Mouse (Mus musculus): ENCODE results near the gene Cltc. TPM values are rescaled to one million over a fixed set of nuclear protein-coding genes. Genes with fewer than 3 reads are reported as not detected.
"Not testable (repeated sequence)": the region's sequence is repeated elsewhere in the genome, so short reads cannot be mapped to it uniquely, and the experiment has no call there.

Gene Cltc
- 100 to 1,000 TPM; 508 to 527 TPM for total RNA-seq (2021)
- long read RNA-seq, experiment 1, full-length matches to known transcripts: 166 of 270 reads
- long read RNA-seq, experiment 1, partial matches to known transcripts: 59 of 270 reads
- long read RNA-seq, experiment 1, other reads (novel, unspliced or antisense): 45 of 270 reads
- long read RNA-seq, experiment 2, full-length matches to known transcripts: 149 of 254 reads
- long read RNA-seq, experiment 2, partial matches to known transcripts: 42 of 254 reads
- long read RNA-seq, experiment 2, other reads (novel, unspliced or antisense): 63 of 254 reads

DNA sequence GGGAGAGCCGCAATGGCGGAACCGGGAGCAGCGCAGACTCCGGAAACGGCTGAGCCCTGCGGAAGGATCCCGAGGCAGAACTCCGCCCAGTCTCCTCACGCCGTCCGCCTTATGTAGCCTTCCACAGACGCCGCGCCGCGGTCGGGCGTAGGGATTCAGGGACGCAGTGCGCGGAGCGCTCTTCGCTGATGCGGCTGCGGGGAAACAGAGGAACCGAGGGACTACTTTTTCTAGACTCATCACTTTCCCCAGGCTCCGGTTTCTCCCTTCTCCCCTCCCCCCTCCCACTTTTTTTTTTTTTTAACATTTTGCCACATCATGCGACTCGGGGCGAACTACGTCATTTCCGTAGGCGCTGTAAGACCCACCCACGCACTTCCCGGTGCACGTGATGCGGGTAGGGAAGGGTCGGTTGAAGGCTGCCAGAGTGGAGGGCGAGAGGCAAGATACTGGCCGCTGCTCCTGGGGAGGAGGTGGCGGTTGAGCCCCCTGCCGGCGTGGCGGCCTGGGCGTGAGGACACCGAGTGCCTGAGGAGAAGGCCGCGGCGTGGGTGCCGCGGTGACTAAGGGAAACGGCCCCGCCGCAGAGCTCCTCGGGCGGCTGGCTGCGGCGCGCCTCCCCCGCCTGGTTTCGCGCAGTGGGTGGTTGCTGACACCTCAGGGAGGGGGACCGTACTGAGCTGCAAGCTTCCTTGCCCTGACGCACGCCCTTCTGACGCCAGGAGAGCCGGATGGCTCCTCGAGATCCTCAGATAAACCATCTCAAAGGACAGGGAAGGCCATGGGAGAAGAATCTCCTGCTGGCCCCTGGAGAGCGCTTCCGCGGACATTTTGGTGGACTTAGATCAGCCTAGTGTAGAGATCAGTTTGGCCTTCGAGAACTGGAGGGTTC is at the start of gene Cltc:
Gene Cltc (minus strand): TSS at position 86 of the 892 bp plus-strand sequence.
- Histone ChIP-seq H3K27ac (peak within 1 kb of the TSS; percentile 98), H3K4me3 (peak within 1 kb of the TSS; percentile 66)
- peak; percentile 39 for TF ChIP-seq CTCF (IDR thresholded peaks at IDR 0.05)
- intact Hi-C loops (cut with DNase I): loop anchor here (1.0 to 5.0 kb wide), 4 partner anchors 23 to 235 kb away; partner anchors contain the start of genes Ptrh2, Vmp1 and Ypel2
- DNase-seq (ENCODE audit: extremely low spot score in 1 of 2, low spot score in 2 of 2): peak; percentile 97

GRCm38 (mm10) chr11:86807001-86807477 is 49.7 kb upstream of the Cltc start:
- DNase-seq (ENCODE audit: extremely low spot score in 1 of 2, low spot score in 2 of 2): peak; percentile 50 to 51
- no peak for TF ChIP-seq CTCF (IDR thresholded peaks at IDR 0.05)
- intact Hi-C loops (cut with DNase I): loop anchor here (2.0 kb wide), 1 partner anchor 188 kb away; no protein-coding TSS in a partner anchor

DNA sequence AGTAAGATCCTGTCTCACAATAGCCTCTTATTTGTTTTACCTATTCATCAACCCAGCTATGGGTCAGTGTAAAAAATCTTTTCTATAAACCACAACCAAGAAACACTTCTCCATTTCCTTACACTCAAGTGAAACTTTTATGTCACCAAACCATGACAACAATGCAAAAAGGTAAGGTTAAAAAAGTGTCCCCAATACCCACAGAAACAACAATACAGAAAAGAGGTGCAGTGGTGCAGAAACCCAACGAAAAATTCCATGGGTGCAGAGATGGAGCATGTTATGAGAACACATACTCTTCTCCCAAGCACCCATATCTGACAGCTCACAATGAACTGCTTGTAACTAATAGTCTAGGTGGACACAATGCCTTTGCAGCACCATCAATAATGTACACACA is 36.8 kb upstream of the Cltc start:
- Histone ChIP-seq H3K27ac (no peak overlapping the region), H3K4me3 (no peak overlapping the region)
- no peak for DNase-seq (ENCODE audit: extremely low spot score in 1 of 2, low spot score in 2 of 2)
- no peak for TF ChIP-seq CTCF (IDR thresholded peaks at IDR 0.05)
- intact Hi-C loops (cut with DNase I): no loop called here

More at GRCm38 (mm10) chr11:86807001-86807477, 49.7 kb upstream of the Cltc start:
- Histone ChIP-seq H3K4me3 (peak overlapping the region; percentile 98), H3K27ac (peak overlapping the region; percentile 37)

DNA sequence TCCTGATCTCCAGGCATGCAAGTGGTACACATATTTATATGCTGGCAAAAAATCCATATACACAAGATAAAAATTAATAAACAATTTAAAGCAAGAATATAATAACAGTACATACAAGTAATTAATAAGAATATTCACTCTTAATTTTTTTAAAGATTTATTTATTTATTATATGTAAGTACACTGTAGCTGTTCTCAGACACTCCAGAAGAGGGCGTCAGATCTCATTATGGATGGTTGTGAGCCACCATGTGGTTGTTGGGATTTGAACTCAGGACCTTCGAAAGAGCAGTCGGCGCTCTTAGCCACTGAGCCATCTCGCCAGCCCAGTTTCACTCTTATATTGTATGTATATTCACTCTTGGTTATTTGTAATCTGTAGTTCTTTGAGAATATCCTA is 30.1 kb upstream of the Cltc start:
- H3K4me3 ChIP-seq; DNase-seq (ENCODE audit: extremely low spot score in 1 of 2, low spot score in 2 of 2); H3K27ac ChIP-seq: not testable (repeated sequence)
- intact Hi-C loops (cut with DNase I): loop anchor here (5.0 kb wide), 1 partner anchor 220 kb away; no protein-coding TSS in a partner anchor
- peak; percentile 25 for TF ChIP-seq CTCF (IDR thresholded peaks at IDR 0.05)

GRCm38 (mm10) chr11:86785767-86786166 is 28.4 kb upstream of the Cltc start:
- Histone ChIP-seq H3K4me3 (no peak overlapping the region), H3K27ac (no peak overlapping the region)
- DNase-seq (ENCODE audit: extremely low spot score in 1 of 2, low spot score in 2 of 2): no peak
- intact Hi-C loops (cut with DNase I): loop anchor here (5.0 kb wide), 1 partner anchor 222 kb away; no protein-coding TSS in a partner anchor
- no peak for TF ChIP-seq CTCF (IDR thresholded peaks at IDR 0.05)

DNA sequence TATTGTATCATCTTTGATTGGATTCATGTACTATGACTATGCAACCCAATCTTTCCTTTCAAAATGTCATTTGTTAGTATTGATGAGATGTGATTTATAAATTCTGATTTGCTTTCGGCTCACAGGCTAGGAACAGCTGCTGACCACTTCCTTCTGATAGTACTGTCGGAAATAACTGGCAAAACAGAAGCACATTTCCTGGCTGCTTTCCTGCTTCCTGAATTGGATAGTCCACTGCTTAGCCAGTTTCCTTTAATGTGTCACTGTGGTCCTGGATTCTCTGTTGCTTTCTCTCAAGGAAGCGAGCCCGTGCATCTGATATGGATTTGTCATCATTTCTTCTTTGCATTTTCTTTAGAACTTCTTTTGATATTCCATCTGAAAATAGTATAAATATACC is 12.5 kb upstream of the Cltc start:
- TF ChIP-seq CTCF (IDR thresholded peaks at IDR 0.05): no peak
- H3K27ac ChIP-seq: no peak overlapping the region
- intact Hi-C loops (cut with DNase I): no loop called here
- no peak overlapping the region for H3K4me3 ChIP-seq
- no peak for DNase-seq (ENCODE audit: extremely low spot score in 1 of 2, low spot score in 2 of 2)

GRCm38 (mm10) chr11:86764501-86764900 is 7.1 kb upstream of the Cltc start:
- intact Hi-C loops (cut with DNase I): no loop called here
- Histone ChIP-seq H3K27ac (no peak overlapping the region), H3K4me3 (no peak overlapping the region)
- TF ChIP-seq CTCF (IDR thresholded peaks at IDR 0.05): no peak
- DNase-seq (ENCODE audit: extremely low spot score in 1 of 2, low spot score in 2 of 2): no peak

DNA sequence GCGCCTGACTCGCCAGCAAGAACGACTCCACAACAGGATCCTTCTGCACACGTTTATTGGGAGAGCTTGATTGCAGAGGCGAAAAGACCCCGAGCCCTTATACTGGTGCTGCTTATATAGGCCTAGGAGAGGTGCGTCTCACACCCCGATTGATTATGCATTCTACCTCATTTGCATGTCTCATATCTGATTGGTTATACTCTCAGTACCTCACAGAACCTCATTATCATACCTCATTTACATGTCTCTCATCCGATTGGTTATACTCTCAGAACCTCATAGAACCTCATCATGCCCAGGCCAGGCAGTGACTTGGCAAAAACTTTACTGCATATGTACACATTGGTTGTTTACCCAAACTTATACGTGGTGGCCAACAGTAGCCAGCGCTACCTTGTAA is 5.8 kb upstream of the Cltc start:
- intact Hi-C loops (cut with DNase I); H3K4me3 ChIP-seq; H3K27ac ChIP-seq; DNase-seq (ENCODE audit: extremely low spot score in 1 of 2, low spot score in 2 of 2): not testable (repeated sequence)

GRCm38 (mm10) chr11:86760357-86760756 is 3.0 kb upstream of the Cltc start:
- no peak for TF ChIP-seq CTCF (IDR thresholded peaks at IDR 0.05)
- DNase-seq (ENCODE audit: extremely low spot score in 1 of 2, low spot score in 2 of 2): no peak
- no peak overlapping the region for H3K4me3 ChIP-seq
- intact Hi-C loops (cut with DNase I): no loop called here
- H3K27ac ChIP-seq: no peak overlapping the region

DNA sequence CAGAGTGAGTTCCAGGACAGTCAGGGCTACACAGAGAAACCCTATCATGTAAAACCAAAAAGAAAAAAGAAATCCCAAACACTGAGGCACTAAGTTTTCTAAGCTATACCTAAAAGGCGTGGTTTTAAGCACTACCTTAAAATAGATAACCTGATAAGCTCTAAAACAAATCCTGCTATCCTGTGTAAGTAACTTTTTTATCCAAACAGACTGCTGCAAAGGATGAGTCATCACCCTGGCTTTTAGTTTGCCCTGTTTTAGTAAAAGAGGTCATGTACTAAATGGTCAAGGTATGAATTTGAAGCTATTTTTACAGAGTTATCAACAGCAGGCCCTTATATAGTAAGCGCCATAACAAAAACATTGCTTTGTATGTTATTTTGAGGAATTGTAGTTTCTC is 2.5 kb upstream of the Cltc start:
- Histone ChIP-seq H3K27ac (peak overlapping the region; percentile 98; the same call in 1 of the 2 replicates), H3K4me3 (no peak overlapping the region)
- intact Hi-C loops (cut with DNase I): loop anchor here (1.0 to 5.0 kb wide), 2 partner anchors 182 to 236 kb away; no protein-coding TSS in a partner anchor
- DNase-seq (ENCODE audit: extremely low spot score in 1 of 2, low spot score in 2 of 2): no peak
- no peak for TF ChIP-seq CTCF (IDR thresholded peaks at IDR 0.05)

DNA sequence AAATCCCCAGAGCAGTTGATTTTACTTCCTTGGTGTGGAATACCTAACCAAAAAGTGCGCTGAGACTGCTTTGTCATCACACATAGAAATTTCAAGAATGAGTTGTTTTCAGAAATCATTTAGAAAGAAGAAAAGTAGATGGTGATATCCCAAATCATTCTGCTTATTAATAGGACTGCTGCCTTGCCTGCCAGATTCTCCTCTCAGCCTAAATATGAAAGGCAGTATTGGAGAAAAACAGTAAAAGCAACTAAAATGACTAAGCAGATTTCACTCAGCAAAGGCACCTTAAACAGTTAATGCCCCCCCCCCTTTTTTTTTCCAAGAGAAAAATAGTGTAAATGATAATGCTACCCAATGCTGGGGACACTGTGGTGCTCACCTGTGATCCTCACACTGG is 1.9 kb upstream of the Cltc start:
- DNase-seq (ENCODE audit: extremely low spot score in 1 of 2, low spot score in 2 of 2): no peak
- H3K27ac ChIP-seq: peak overlapping the region; percentile 98
- H3K4me3 ChIP-seq: no peak overlapping the region
- intact Hi-C loops (cut with DNase I): loop anchor here (1.0 to 5.0 kb wide), 2 partner anchors 183 to 237 kb away; no protein-coding TSS in a partner anchor
- TF ChIP-seq CTCF (IDR thresholded peaks at IDR 0.05): no peak

- H3K4me3 ChIP-seq: peak overlapping the region; percentile 66
- no peak for TF ChIP-seq CTCF (IDR thresholded peaks at IDR 0.05)
- peak overlapping the region; percentile 98 for H3K27ac ChIP-seq
- no peak for DNase-seq (ENCODE audit: extremely low spot score in 1 of 2, low spot score in 2 of 2)
- intact Hi-C loops (cut with DNase I): loop anchor here (5.0 kb wide), 1 partner anchor 184 kb away; no protein-coding TSS in a partner anchor
Observed at GRCm38 (mm10) chr11:86758559-86758958, 1.2 kb upstream of the Cltc start.

Measured in left cerebral cortex, adult 2 months (tissue).